Mouse (Mus musculus): ENCODE measurements at regions not wholly inside any gene's neighbourhood (a gene's known extent, or its start where the extent isn't known, plus 50 kb on each side); places are given as distances from the start of the nearest gene placed in this dataset.

DNA sequence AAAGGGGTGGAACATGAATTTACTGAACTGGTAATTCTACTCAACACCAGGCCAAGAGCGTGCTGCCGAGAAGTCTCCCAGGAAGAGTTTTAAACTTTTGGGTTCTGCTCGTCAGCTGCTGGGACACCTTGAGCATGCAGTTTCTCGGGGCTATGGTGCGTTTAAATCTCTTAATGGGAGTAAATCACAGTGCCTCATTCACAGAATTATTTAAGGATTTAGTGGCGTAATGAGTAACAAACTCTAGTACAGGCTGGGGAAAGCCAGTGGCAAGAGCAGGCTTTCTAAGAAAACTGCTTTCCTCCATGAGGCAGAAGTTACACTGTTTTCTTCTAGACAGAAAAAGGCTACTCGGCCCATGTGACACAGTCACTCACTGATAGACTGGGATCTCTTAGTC, 173.1 kb upstream of the Rpl34 start:
- no peak for TF ChIP-seq CTCF (IDR thresholded peaks at IDR 0.05; ENCODE audit: borderline replicate concordance, extremely low read depth, insufficient read depth, insufficient read length)
- no peak for TF ChIP-seq POLR2A (IDR thresholded peaks at IDR 0.05; ENCODE audit: borderline replicate concordance, extremely low read depth, insufficient read depth, insufficient read length, poor library complexity, severe bottlenecking)
